Mouse (Mus musculus): Measurements from ENCODE around the gene Pkmyt1. TPM values are rescaled to one million over a fixed set of nuclear protein-coding genes. Genes with fewer than 3 reads are reported as not detected.
A peak's percentile ranks its signal among the peaks of the same experiment; 100 is the strongest.

Pkmyt1 gene
- polyA plus RNA-seq, 1 experiment from 2014 or later = 64.5 TPM

- no peak for DNase-seq (ENCODE audit: extremely low spot score, low spot score)
- H3K4me1 ChIP-seq = peaks cover 22% of the 10 kb centered on the region
- H3K4me3 ChIP-seq = no peak overlapping the region
- no peak overlapping the region for H3K27ac ChIP-seq
- 79% methylated on average over 1 of the region's 1 CpGs for WGBS
- H3K9me3 ChIP-seq = no peaks in the 10 kb centered on the region
- no peaks in the 10 kb centered on the region for H3K27me3 ChIP-seq (ENCODE audit: poor library complexity, severe bottlenecking)
- peaks cover 32% of the 10 kb centered on the region for H3K36me3 ChIP-seq (replicated peaks)
Measured at GRCm38 (mm10) chr17:23730441-23730840, 4.3 kb downstream of the Pkmyt1 start.

GRCm38 (mm10) chr17:23734341-23734740 is 8.2 kb downstream of the Pkmyt1 start:
- no peak for DNase-seq (ENCODE audit: extremely low spot score, low spot score)
- peaks cover 58% of the 10 kb centered on the region for H3K36me3 ChIP-seq (replicated peaks)
- WGBS = 94% methylated on average over 1 of the region's 1 CpGs

GRCm38 (mm10) chr17:23737493-23738445 is 11.6 kb downstream of the Pkmyt1 start:
- no peak overlapping the region for H3K27ac ChIP-seq
- peaks cover 45% of the 10 kb centered on the region for H3K4me1 ChIP-seq
- 64% methylated on average over 15 of the region's 15 CpGs for WGBS
- DNase-seq (ENCODE audit: extremely low spot score, low spot score) = no peak
- peak overlapping the region; percentile 79; the same call in 1 of the 2 replicates for H3K4me3 ChIP-seq
- H3K9me3 ChIP-seq = 0 out of 2 replicates have a peak, but pooled peaks cover 7% of the 10 kb centered on the region
- H3K27me3 ChIP-seq (ENCODE audit: poor library complexity, severe bottlenecking) = peaks cover 67% of the 10 kb centered on the region
- H3K36me3 ChIP-seq (replicated peaks) = peaks cover 53% of the 10 kb centered on the region

More at GRCm38 (mm10) chr17:23734341-23734740, 8.2 kb downstream of the Pkmyt1 start:
- Histone ChIP-seq H3K4me3 (no peak overlapping the region; the same call in 1 of the 2 replicates), H3K4me1 (peaks cover 20% of the 10 kb centered on the region), H3K27ac (no peak overlapping the region), H3K27me3 (ENCODE audit: poor library complexity, severe bottlenecking) (peaks cover 34% of the 10 kb centered on the region), H3K9me3 (no peaks in the 10 kb centered on the region)

- DNase-seq (ENCODE audit: extremely low spot score, low spot score) = no peak
- WGBS = 27% methylated on average over 2 of the region's 2 CpGs
- H3K4me1 ChIP-seq = peaks cover 45% of the 10 kb centered on the region
- 0 out of 2 replicates have a peak, but pooled peaks cover 7% of the 10 kb centered on the region for H3K9me3 ChIP-seq
- H3K4me3 ChIP-seq = peak overlapping the region; percentile 79
- H3K27me3 ChIP-seq (ENCODE audit: poor library complexity, severe bottlenecking) = peaks cover 78% of the 10 kb centered on the region
- H3K27ac ChIP-seq = peak overlapping the region; percentile 87; the same call in 1 of the 2 replicates
- H3K36me3 ChIP-seq (replicated peaks) = peaks cover 43% of the 10 kb centered on the region
Measured at GRCm38 (mm10) chr17:23738836-23739201, 12.7 kb downstream of the Pkmyt1 start.

GRCm38 (mm10) chr17:23739202-23740135 is 13.3 kb downstream of the Pkmyt1 start:
- H3K27ac ChIP-seq = peak overlapping the region; percentile 87
- peak overlapping the region; percentile 79 for H3K4me3 ChIP-seq
- under 1% methylated on average over 48 of the region's 48 CpGs for WGBS
- 0 out of 2 replicates have a peak, but pooled peaks cover 7% of the 10 kb centered on the region for H3K9me3 ChIP-seq
- H3K27me3 ChIP-seq (ENCODE audit: poor library complexity, severe bottlenecking) = peaks cover 84% of the 10 kb centered on the region
- H3K36me3 ChIP-seq (replicated peaks) = peaks cover 36% of the 10 kb centered on the region
- DNase-seq (ENCODE audit: extremely low spot score, low spot score) = peak; percentile 57
- H3K4me1 ChIP-seq = peaks cover 50% of the 10 kb centered on the region

- Histone ChIP-seq H3K9me3 (0 out of 2 replicates have a peak, but pooled peaks cover 7% of the 10 kb centered on the region), H3K27ac (peak overlapping the region; percentile 87), H3K36me3 (replicated peaks) (peaks cover 29% of the 10 kb centered on the region), H3K4me3 (peak overlapping the region; percentile 79), H3K4me1 (peaks cover 57% of the 10 kb centered on the region), H3K27me3 (ENCODE audit: poor library complexity, severe bottlenecking) (peaks cover 91% of the 10 kb centered on the region)
- WGBS = under 1% methylated on average over 46 of the region's 46 CpGs
- peak; percentile 92 for DNase-seq (ENCODE audit: extremely low spot score, low spot score)
Measured at GRCm38 (mm10) chr17:23740136-23740584, 14.0 kb downstream of the Pkmyt1 start.

GRCm38 (mm10) chr17:23740598-23741021 is 14.5 kb downstream of the Pkmyt1 start, which contains the start of gene Paqr4:
TSS of gene Paqr4 (minus strand) at chr17:23740867.
- 11% methylated on average over 13 of the region's 13 CpGs for WGBS
- 0 out of 2 replicates have a peak, but pooled peaks cover 7% of the 10 kb centered on the region for H3K9me3 ChIP-seq
- H3K4me1 ChIP-seq = peaks cover 61% of the 10 kb centered on the region
- H3K36me3 ChIP-seq (replicated peaks) = peaks cover 25% of the 10 kb centered on the region
- peak within 1 kb of the TSS; percentile 87 for H3K27ac ChIP-seq
- peak within 1 kb of the TSS; percentile 79 for H3K4me3 ChIP-seq
- peaks cover 96% of the 10 kb centered on the region for H3K27me3 ChIP-seq (ENCODE audit: poor library complexity, severe bottlenecking)
- no peak for DNase-seq (ENCODE audit: extremely low spot score, low spot score)

GRCm38 (mm10) chr17:23741359-23742209 is 15.4 kb downstream of the Pkmyt1 start:
- Histone ChIP-seq H3K27ac (no peak overlapping the region), H3K9me3 (0 out of 2 replicates have a peak, but pooled peaks cover 7% of the 10 kb centered on the region), H3K36me3 (replicated peaks) (peaks cover 15% of the 10 kb centered on the region), H3K27me3 (ENCODE audit: poor library complexity, severe bottlenecking) (peaks cover 99% of the 10 kb centered on the region), H3K4me1 (peaks cover 70% of the 10 kb centered on the region), H3K4me3 (peak overlapping the region; percentile 34; the same call in 1 of the 2 replicates)
- DNase-seq (ENCODE audit: extremely low spot score, low spot score) = no peak
- 53% methylated on average over 38 of the region's 38 CpGs for whole genome bisulfite sequencing

- Histone ChIP-seq H3K36me3 (replicated peaks) (peaks cover 8% of the 10 kb centered on the region), H3K4me3 (peak overlapping the region; percentile 34), H3K27me3 (ENCODE audit: poor library complexity, severe bottlenecking) (peaks cover 99% of the 10 kb centered on the region), H3K4me1 (peaks cover 70% of the 10 kb centered on the region), H3K9me3 (0 out of 2 replicates have a peak, but pooled peaks cover 7% of the 10 kb centered on the region), H3K27ac (no peak overlapping the region)
- 8% methylated on average over 44 of the region's 44 CpGs for WGBS
- no peak for DNase-seq (ENCODE audit: extremely low spot score, low spot score)
Measured at GRCm38 (mm10) chr17:23742210-23742793, 16.2 kb downstream of the Pkmyt1 start.

GRCm38 (mm10) chr17:23742941-23743340 is 16.8 kb downstream of the Pkmyt1 start:
- Histone ChIP-seq H3K4me1 (peaks cover 64% of the 10 kb centered on the region), H3K36me3 (replicated peaks) (peaks cover 1% of the 10 kb centered on the region; the same call in 1 of the 2 replicates), H3K27ac (no peak overlapping the region), H3K9me3 (0 out of 2 replicates have a peak, but pooled peaks cover 7% of the 10 kb centered on the region), H3K27me3 (ENCODE audit: poor library complexity, severe bottlenecking) (peaks cover 99% of the 10 kb centered on the region), H3K4me3 (peak overlapping the region; percentile 34; the same call in 1 of the 2 replicates)
- 63% methylated on average over 12 of the region's 12 CpGs for WGBS
- no peak for DNase-seq (ENCODE audit: extremely low spot score, low spot score)

GRCm38 (mm10) chr17:23744076-23744475 is 17.9 kb downstream of the Pkmyt1 start:
- peak overlapping the region; percentile 51; the same call in 1 of the 2 replicates for H3K4me3 ChIP-seq
- WGBS = 17% methylated on average over 8 of the region's 8 CpGs
- no peaks in the 10 kb centered on the region for H3K36me3 ChIP-seq (replicated peaks)
- DNase-seq (ENCODE audit: extremely low spot score, low spot score) = no peak
- peaks cover 55% of the 10 kb centered on the region for H3K4me1 ChIP-seq
- H3K27me3 ChIP-seq (ENCODE audit: poor library complexity, severe bottlenecking) = peaks cover 98% of the 10 kb centered on the region
- H3K9me3 ChIP-seq = 0 out of 2 replicates have a peak, but pooled peaks cover 7% of the 10 kb centered on the region
- no peak overlapping the region for H3K27ac ChIP-seq

All from forebrain, embryonic 10.5 days (tissue).